In genomic region chr2:4282777-4283176, GRCm38 (mm10) we compare ENCODE assay signal across 12 mouse cellular contexts.
DNase-seq lines count a peak whose midpoint lies in the region; ATAC-seq and TF ChIP-seq lines count a peak whose summit lies in the region.
"Had no signal": no experiment of that assay in that cellular context is flagged by ENCODE, and none has a peak within 500 bp of the region (broad histone marks: within the 10 kb centered on the region; RNA-seq: fewer than 3 reads in every experiment).

No protein-coding gene starts in this region.

- peaks cover 4 to 12% of the 10 kb centered on the region in 2 experiments for H3K4me1 ChIP-seq in heart, embryonic 14.5 days (ENCODE audit: control insufficient read depth in 2 of 2, insufficient read depth in 2 of 2, low read length in 2 of 2)
- H3K4me1 ChIP-seq in embryonic facial prominence, embryonic 14.5 days (ENCODE audit: control insufficient read depth, insufficient read depth, low read length), result peaks cover 28% of the 10 kb centered on the region
- peaks cover 5% of the 10 kb centered on the region; the same call in 1 of the 2 replicates for H3K4me1 ChIP-seq in lung, postnatal 0 days (ENCODE audit: insufficient read depth, low read depth, low read length)
- H3K4me1 ChIP-seq in midbrain, embryonic 10.5 days, result peaks cover 16% of the 10 kb centered on the region

- H3K4me2 ChIP-seq in heart, embryonic 14.5 days (ENCODE audit: low read length), result no peak overlapping the region
- no peak overlapping the region for H3K4me2 ChIP-seq in embryonic facial prominence, embryonic 14.5 days (ENCODE audit: low read depth, low read length)
- H3K4me2 ChIP-seq in lung, postnatal 0 days (replicated peaks; ENCODE audit: low read depth, low read length), result no peak overlapping the region

- peak; percentile 51; the same call in 1 of the 2 replicates for ATAC-seq in heart, embryonic 14.5 days (ENCODE audit: insufficient number of reproducible peaks, insufficient read depth, low FRiP score, low read depth)
- peak; percentile 62; the same call in 1 of the 2 replicates for ATAC-seq in embryonic facial prominence, embryonic 14.5 days (ENCODE audit: low read depth)
- ATAC-seq in lung, postnatal 0 days, result peak; percentile 78

- intact Hi-C loops in heart, postnatal 14 days (cut with DNase I), result no loop called here

- no peak for TF ChIP-seq EP300 in lung, postnatal 0 days (IDR thresholded peaks at IDR 0.05)

- H3K9ac ChIP-seq in heart, embryonic 14.5 days (ENCODE audit: low read length), result no peak overlapping the region
- no peak overlapping the region for H3K9ac ChIP-seq in embryonic facial prominence, embryonic 14.5 days (ENCODE audit: low read depth, low read length)
- no peak overlapping the region for H3K9ac ChIP-seq in lung, postnatal 0 days (replicated peaks; ENCODE audit: low read depth)

- H3K27me3 ChIP-seq in heart, embryonic 14.5 days (ENCODE audit: control insufficient read depth, insufficient read depth, low read length), result no peaks in the 10 kb centered on the region
- H3K27me3 ChIP-seq in embryonic facial prominence, embryonic 14.5 days (replicated peaks; ENCODE audit: control insufficient read depth, insufficient read depth, low read length), result no peaks in the 10 kb centered on the region
- H3K27me3 ChIP-seq in lung, postnatal 0 days (replicated peaks; ENCODE audit: insufficient read depth, low read length), result no peaks in the 10 kb centered on the region
- no peaks in the 10 kb centered on the region for H3K27me3 ChIP-seq in midbrain, embryonic 10.5 days (ENCODE audit: low read depth, poor library complexity, severe bottlenecking)
- H3K27me3 ChIP-seq: CH12.LX had no signal

- peak overlapping the region in 1 of 2 experiments; percentile 21; a peak in 1 of 4 replicates for H3K27ac ChIP-seq in heart, embryonic 14.5 days (replicated peaks in 1 of 2; ENCODE audit: control insufficient read depth in 1 of 2, insufficient read depth in 1 of 2, low read depth in 2 of 2, low read length in 2 of 2)
- no peak overlapping the region for H3K27ac ChIP-seq in embryonic facial prominence, embryonic 14.5 days (replicated peaks; ENCODE audit: low read depth, low read length)
- no peak overlapping the region for H3K27ac ChIP-seq in lung, postnatal 0 days (ENCODE audit: low read length)
- H3K27ac ChIP-seq in midbrain, embryonic 10.5 days (replicated peaks), result no peak overlapping the region
- H3K27ac ChIP-seq: kidney, postnatal 0 days had no signal

- WGBS in heart, embryonic 14.5 days, result 18% methylated on average over 5 of the region's 5 CpGs
- 19% methylated on average over 5 of the region's 5 CpGs for WGBS in embryonic facial prominence, embryonic 14.5 days
- WGBS in lung, postnatal 0 days, result 27% methylated on average over 5 of the region's 5 CpGs
- 85% methylated on average over 5 of the region's 5 CpGs for whole genome bisulfite sequencing in midbrain, embryonic 10.5 days

- no peaks in the 10 kb centered on the region for H3K36me3 ChIP-seq in heart, embryonic 14.5 days (ENCODE audit: control insufficient read depth, insufficient read depth, low read length)
- no peaks in the 10 kb centered on the region for H3K36me3 ChIP-seq in embryonic facial prominence, embryonic 14.5 days (ENCODE audit: control insufficient read depth, insufficient read depth, low read length)
- no peaks in the 10 kb centered on the region for H3K36me3 ChIP-seq in lung, postnatal 0 days (ENCODE audit: insufficient read depth, low read length)
- no peaks in the 10 kb centered on the region for H3K36me3 ChIP-seq in midbrain, embryonic 10.5 days

- no peak for DNase-seq in heart, postnatal 14 days
- DNase-seq in embryo, embryonic 10 days (ENCODE audit: low spot score), result peak; percentile 71
- peak; percentile 74 for DNase-seq in embryonic facial prominence, embryonic 14.5 days (ENCODE audit: low spot score)
- peak; percentile 48 for DNase-seq in lung, postnatal 0 days (ENCODE audit: low spot score)
- no peak for DNase-seq in midbrain, embryonic 10.5 days (ENCODE audit: low spot score)
- no peak for DNase-seq in thymus, postnatal 25 days
- DNase-seq in left cerebral cortex, adult 9 months (ENCODE audit: low spot score in 2 of 2), result no peak
- DNase-seq: cerebellum, postnatal 25 days; retina, postnatal 1 day had no signal

- H3K9me3 ChIP-seq in heart, embryonic 14.5 days (ENCODE audit: control insufficient read depth, low read length), result no peaks in the 10 kb centered on the region
- H3K9me3 ChIP-seq in embryonic facial prominence, embryonic 14.5 days (ENCODE audit: control insufficient read depth, low read length), result no peaks in the 10 kb centered on the region
- no peaks in the 10 kb centered on the region for H3K9me3 ChIP-seq in lung, postnatal 0 days (ENCODE audit: low read length)
- H3K9me3 ChIP-seq in midbrain, embryonic 10.5 days (replicated peaks), result no peaks in the 10 kb centered on the region

- no peak for TF ChIP-seq CTCF in lung, postnatal 0 days (IDR thresholded peaks at IDR 0.05)

- no peak overlapping the region for H3K4me3 ChIP-seq in heart, embryonic 14.5 days (ENCODE audit: control insufficient read depth in 1 of 2, insufficient read depth in 1 of 2, low read depth in 1 of 2, low read length in 2 of 2)
- no peak overlapping the region for H3K4me3 ChIP-seq in embryonic facial prominence, embryonic 14.5 days (ENCODE audit: low read depth, low read length)
- H3K4me3 ChIP-seq in lung, postnatal 0 days (ENCODE audit: low read depth, low read length), result no peak overlapping the region
- no peak overlapping the region for H3K4me3 ChIP-seq in midbrain, embryonic 10.5 days

Comparison
In these comparisons a context has a peak if more than half of its experiments do, and no peak if none do; other contexts are left out.
1. DNase-seq: peak in embryo, embryonic 10 days (single experiment), embryonic facial prominence, embryonic 14.5 days (single experiment) and lung, postnatal 0 days (single experiment); none in heart, postnatal 14 days (0 of 2), midbrain, embryonic 10.5 days (single experiment), thymus, postnatal 25 days (single experiment) and left cerebral cortex, adult 9 months (0 of 2).
2. Peak in every context shown above with its lines, with median percentiles within 50 percentile points of each other: ATAC-seq.